Mouse (Mus musculus): ENCODE results near the gene Col3a1. TPM values are rescaled to one million over a fixed set of nuclear protein-coding genes. Genes with fewer than 3 reads are reported as not detected.

Col3a1 gene
- polyA plus RNA-seq, 1 experiment from 2014 or later, result 688 TPM

GRCm38 (mm10) chr1:45315767-45316528 lies 4.6 kb downstream of the Col3a1 start:
- peak overlapping the region; percentile 25 for H3K4me2 ChIP-seq
- H3K4me3 ChIP-seq, result no peak overlapping the region
- peak overlapping the region; percentile 53; the same call in 1 of the 2 replicates for H3K9ac ChIP-seq

GRCm38 (mm10) chr1:45318241-45318640 lies 6.9 kb downstream of the Col3a1 start:
- no peaks in the 10 kb centered on the region for H3K27me3 ChIP-seq (replicated peaks)
- ATAC-seq (ENCODE audit: insufficient number of reproducible peaks, low FRiP score), result no peak
- H3K27ac ChIP-seq (ENCODE audit: poor library complexity, severe bottlenecking), result no peak overlapping the region
- no peak overlapping the region for H3K4me3 ChIP-seq
- no peaks in the 10 kb centered on the region for H3K9me3 ChIP-seq (replicated peaks)
- 66% methylated on average over 1 of the region's 1 CpGs for WGBS
- H3K9ac ChIP-seq, result no peak overlapping the region
- peaks cover 6% of the 10 kb centered on the region; the same call in 1 of the 2 replicates for H3K36me3 ChIP-seq
- H3K4me2 ChIP-seq, result no peak overlapping the region
- 0 out of 2 replicates have a peak, but pooled peaks cover 5% of the 10 kb centered on the region for H3K4me1 ChIP-seq (replicated peaks)

More at GRCm38 (mm10) chr1:45315767-45316528, 4.6 kb downstream of the Col3a1 start:
- Histone ChIP-seq H3K36me3 (peaks cover 3% of the 10 kb centered on the region; the same call in 1 of the 2 replicates), H3K27me3 (replicated peaks) (no peaks in the 10 kb centered on the region), H3K27ac (ENCODE audit: poor library complexity, severe bottlenecking) (peak overlapping the region; percentile 82), H3K9me3 (replicated peaks) (no peaks in the 10 kb centered on the region), H3K4me1 (replicated peaks) (0 out of 2 replicates have a peak, but pooled peaks cover 5% of the 10 kb centered on the region)
- ATAC-seq (ENCODE audit: insufficient number of reproducible peaks, low FRiP score), result no peak
- WGBS, result 15% methylated on average over 7 of the region's 7 CpGs

DNA sequence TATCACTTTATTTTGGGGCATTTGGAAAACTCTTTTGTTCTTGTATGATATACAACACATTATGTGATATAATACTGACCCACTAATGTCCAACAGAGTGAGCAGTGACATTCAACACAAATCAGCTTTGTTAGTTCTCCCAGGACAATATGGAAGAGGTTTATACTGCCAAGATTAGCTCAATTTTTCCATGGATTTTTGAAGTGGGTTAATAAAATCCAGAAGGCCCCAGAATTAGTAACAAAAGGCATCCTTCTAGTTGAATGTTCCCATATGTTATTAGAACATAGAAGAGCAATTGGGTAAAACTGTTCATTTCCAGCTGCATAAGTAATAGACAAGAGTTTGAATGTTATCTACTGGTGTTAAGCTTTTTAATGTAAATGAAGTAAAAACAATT lies 9.5 kb downstream of the Col3a1 start:
- Histone ChIP-seq H3K9ac (no peak overlapping the region), H3K4me1 (replicated peaks) (no peaks in the 10 kb centered on the region), H3K4me2 (no peak overlapping the region), H3K4me3 (no peak overlapping the region), H3K27ac (ENCODE audit: poor library complexity, severe bottlenecking) (no peak overlapping the region), H3K9me3 (replicated peaks) (no peaks in the 10 kb centered on the region), H3K27me3 (replicated peaks) (no peaks in the 10 kb centered on the region), H3K36me3 (peaks cover 6% of the 10 kb centered on the region; the same call in 1 of the 2 replicates)
- ATAC-seq (ENCODE audit: insufficient number of reproducible peaks, low FRiP score), result no peak

GRCm38 (mm10) chr1:45329149-45329548 lies 17.8 kb downstream of the Col3a1 start:
- Histone ChIP-seq H3K4me3 (no peak overlapping the region), H3K4me2 (no peak overlapping the region), H3K36me3 (peaks cover 18% of the 10 kb centered on the region), H3K27ac (ENCODE audit: poor library complexity, severe bottlenecking) (no peak overlapping the region), H3K4me1 (replicated peaks) (no peaks in the 10 kb centered on the region), H3K9me3 (replicated peaks) (no peaks in the 10 kb centered on the region), H3K27me3 (replicated peaks) (no peaks in the 10 kb centered on the region), H3K9ac (no peak overlapping the region)
- WGBS, result 94% methylated on average over 1 of the region's 1 CpGs
- ATAC-seq (ENCODE audit: insufficient number of reproducible peaks, low FRiP score), result no peak

DNA sequence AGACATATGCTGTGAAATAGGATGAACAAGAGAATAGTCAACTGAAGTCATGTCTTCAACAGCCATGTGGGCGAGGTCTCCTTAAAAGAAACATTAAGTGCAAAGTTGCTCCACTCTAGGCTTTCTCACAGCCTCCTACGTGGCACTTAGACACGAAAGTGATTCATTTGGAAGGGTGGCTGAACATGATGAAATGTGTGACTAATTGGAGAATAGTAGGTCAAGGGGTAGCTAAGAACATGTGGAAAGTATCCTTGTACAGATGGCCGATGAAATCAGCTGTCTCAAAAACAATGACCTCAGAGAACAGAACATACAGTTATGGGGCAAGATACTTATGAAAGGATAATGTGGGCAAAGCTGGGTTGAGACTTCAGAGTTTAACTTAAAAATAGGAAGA lies 44.6 kb downstream of the Col3a1 start:
- H3K9me3 ChIP-seq (replicated peaks), result no peaks in the 10 kb centered on the region
- no peak overlapping the region for H3K4me2 ChIP-seq
- H3K27me3 ChIP-seq (replicated peaks), result no peaks in the 10 kb centered on the region
- no peak overlapping the region for H3K4me3 ChIP-seq
- no peak overlapping the region for H3K9ac ChIP-seq
- no peak overlapping the region for H3K27ac ChIP-seq (ENCODE audit: poor library complexity, severe bottlenecking)
- H3K36me3 ChIP-seq, result no peaks in the 10 kb centered on the region
- no peak for ATAC-seq (ENCODE audit: insufficient number of reproducible peaks, low FRiP score)
- no peaks in the 10 kb centered on the region for H3K4me1 ChIP-seq (replicated peaks)
- 62% methylated on average over 4 of the region's 4 CpGs for WGBS

DNA sequence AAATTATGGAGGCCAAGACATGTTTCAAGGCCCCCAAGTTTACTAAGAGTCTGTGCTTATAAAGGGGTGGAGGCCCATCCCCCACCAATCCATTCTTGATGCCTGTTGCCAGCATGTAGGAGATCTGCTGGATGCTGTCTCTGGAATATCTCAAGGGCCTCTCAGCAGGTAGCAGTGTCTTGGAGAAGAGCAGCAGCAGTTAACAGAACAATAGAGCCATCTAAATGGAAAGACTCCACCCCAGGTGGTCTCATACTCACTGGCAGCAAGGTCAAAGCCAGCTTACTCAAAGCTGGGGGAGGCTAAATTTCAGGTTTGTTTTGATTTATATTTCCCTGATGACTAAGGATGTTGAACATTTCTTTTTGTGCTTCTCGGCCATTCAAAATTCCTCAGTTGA lies 46.7 kb downstream of the Col3a1 start:
- 78% methylated on average over 1 of the region's 1 CpGs for WGBS
- Histone ChIP-seq H3K4me2 (no peak overlapping the region), H3K9me3 (replicated peaks) (no peaks in the 10 kb centered on the region), H3K4me3 (no peak overlapping the region), H3K27me3 (replicated peaks) (no peaks in the 10 kb centered on the region), H3K9ac (no peak overlapping the region), H3K4me1 (replicated peaks) (no peaks in the 10 kb centered on the region), H3K36me3 (no peaks in the 10 kb centered on the region), H3K27ac (ENCODE audit: poor library complexity, severe bottlenecking) (no peak overlapping the region)
- no peak for ATAC-seq (ENCODE audit: insufficient number of reproducible peaks, low FRiP score)

DNA sequence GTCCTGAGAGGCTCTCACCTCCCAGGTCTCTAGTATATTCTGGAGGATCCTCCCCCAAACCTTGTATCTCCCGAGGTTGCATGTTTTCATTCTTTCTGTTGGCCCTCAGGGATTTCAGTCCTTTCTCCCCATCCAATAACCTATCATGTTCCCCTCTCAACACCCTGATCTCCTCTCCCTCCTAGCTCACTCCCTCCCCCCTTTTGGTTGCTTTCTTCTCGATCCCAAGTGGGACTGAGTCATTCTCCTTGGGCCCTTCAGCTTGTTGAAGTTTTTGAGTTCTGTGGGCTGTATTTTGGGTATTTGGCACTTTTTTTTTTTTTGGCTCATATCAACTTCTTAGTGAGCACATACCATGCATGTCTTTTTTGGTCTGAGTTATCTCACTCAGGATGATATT lies 47.8 kb downstream of the Col3a1 start:
- Histone ChIP-seq H3K27ac (ENCODE audit: poor library complexity, severe bottlenecking) (no peak overlapping the region), H3K36me3 (no peaks in the 10 kb centered on the region), H3K27me3 (replicated peaks) (no peaks in the 10 kb centered on the region), H3K9ac (no peak overlapping the region), H3K4me1 (replicated peaks) (no peaks in the 10 kb centered on the region), H3K4me3 (no peak overlapping the region), H3K9me3 (replicated peaks) (no peaks in the 10 kb centered on the region), H3K4me2 (no peak overlapping the region)
- ATAC-seq (ENCODE audit: insufficient number of reproducible peaks, low FRiP score), result no peak
- WGBS, result 44% methylated on average over 2 of the region's 2 CpGs

- Histone ChIP-seq H3K9ac (no peak overlapping the region), H3K4me3 (no peak overlapping the region), H3K9me3 (replicated peaks) (no peaks in the 10 kb centered on the region), H3K27me3 (replicated peaks) (no peaks in the 10 kb centered on the region), H3K4me1 (replicated peaks) (no peaks in the 10 kb centered on the region), H3K36me3 (no peaks in the 10 kb centered on the region), H3K27ac (ENCODE audit: poor library complexity, severe bottlenecking) (no peak overlapping the region), H3K4me2 (no peak overlapping the region)
- WGBS, result 82% methylated on average over 2 of the region's 2 CpGs
- ATAC-seq (ENCODE audit: insufficient number of reproducible peaks, low FRiP score), result no peak
These were observed 48.3 kb downstream of the Col3a1 start for GRCm38 (mm10) chr1:45359673-45360072.

DNA sequence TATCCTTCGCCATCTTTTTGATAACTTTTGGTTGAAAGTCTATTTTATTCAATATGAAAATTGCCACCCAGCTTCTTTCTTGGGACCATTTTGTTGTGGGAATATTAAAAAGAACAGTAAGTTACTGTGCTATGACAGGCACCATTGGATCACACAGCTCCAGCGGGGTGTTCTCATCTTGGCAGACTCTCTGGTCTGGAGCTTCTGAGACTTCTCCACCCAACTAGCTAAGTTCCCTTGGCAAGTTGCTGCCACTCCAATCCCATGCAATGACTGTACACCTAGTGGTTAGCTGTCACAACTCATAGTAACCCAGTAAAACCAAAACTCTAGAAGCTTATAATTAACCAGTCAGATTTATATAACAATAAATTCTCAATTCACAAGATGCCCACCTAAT lies 51.9 kb downstream of the Col3a1 start:
- no peak for ATAC-seq (ENCODE audit: insufficient number of reproducible peaks, low FRiP score)
- Histone ChIP-seq H3K36me3 (peaks cover 22% of the 10 kb centered on the region), H3K9me3 (replicated peaks) (no peaks in the 10 kb centered on the region), H3K4me3 (no peak overlapping the region), H3K9ac (no peak overlapping the region), H3K27ac (ENCODE audit: poor library complexity, severe bottlenecking) (no peak overlapping the region), H3K27me3 (replicated peaks) (no peaks in the 10 kb centered on the region), H3K4me1 (replicated peaks) (no peaks in the 10 kb centered on the region), H3K4me2 (no peak overlapping the region)
- 84% methylated on average over 2 of the region's 2 CpGs for WGBS

- no peaks in the 10 kb centered on the region for H3K4me1 ChIP-seq (replicated peaks)
- 45% methylated on average over 1 of the region's 1 CpGs for WGBS
- H3K4me3 ChIP-seq, result no peak overlapping the region
- no peak overlapping the region for H3K4me2 ChIP-seq
- no peak for ATAC-seq (ENCODE audit: insufficient number of reproducible peaks, low FRiP score)
- H3K27ac ChIP-seq (ENCODE audit: poor library complexity, severe bottlenecking), result no peak overlapping the region
- peaks cover 24% of the 10 kb centered on the region for H3K36me3 ChIP-seq
- H3K27me3 ChIP-seq (replicated peaks), result no peaks in the 10 kb centered on the region
- H3K9me3 ChIP-seq (replicated peaks), result no peaks in the 10 kb centered on the region
- H3K9ac ChIP-seq, result no peak overlapping the region
These were observed 54.1 kb downstream of the Col3a1 start for GRCm38 (mm10) chr1:45365427-45365826.

DNA sequence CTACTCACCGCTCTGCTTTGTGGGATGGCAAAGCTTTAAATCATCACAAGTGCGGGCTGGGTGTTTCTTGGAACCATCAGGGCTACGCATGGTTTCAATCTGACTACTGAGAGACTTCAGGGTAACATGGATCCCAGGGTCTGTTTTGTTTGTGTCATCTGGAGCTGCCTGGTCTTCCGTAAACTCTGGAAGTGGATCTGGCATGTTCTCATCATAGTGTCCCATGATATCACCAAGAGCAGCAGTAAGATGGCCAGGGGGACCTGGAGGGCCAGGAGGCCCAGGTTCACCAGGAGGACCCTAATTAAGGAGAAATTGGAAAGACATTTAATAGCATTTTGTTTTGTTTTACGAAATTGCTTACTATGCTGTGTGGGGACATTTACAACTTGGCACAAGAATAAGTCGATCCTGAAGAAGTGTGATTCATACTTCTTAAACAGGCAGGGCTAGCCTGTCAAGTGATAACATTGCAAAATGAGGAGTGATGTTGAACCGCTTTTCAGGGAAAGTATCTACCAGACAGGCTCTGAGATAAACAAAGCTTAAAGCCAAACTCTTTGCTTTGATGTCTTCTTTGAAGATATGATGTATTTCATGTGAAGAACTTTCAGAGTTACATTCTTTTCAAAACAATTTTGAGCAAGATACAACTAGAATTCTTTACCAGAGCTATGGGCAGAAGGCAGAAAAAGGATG lies 68.8 kb downstream of the Col3a1 start:
- no peak overlapping the region for H3K4me2 ChIP-seq
- H3K9ac ChIP-seq, result no peak overlapping the region
- H3K9me3 ChIP-seq (replicated peaks), result no peaks in the 10 kb centered on the region
- peaks cover 19% of the 10 kb centered on the region for H3K36me3 ChIP-seq
- no peaks in the 10 kb centered on the region for H3K4me1 ChIP-seq (replicated peaks)
- ATAC-seq (ENCODE audit: insufficient number of reproducible peaks, low FRiP score), result no peak
- H3K27me3 ChIP-seq (replicated peaks), result no peaks in the 10 kb centered on the region
- no peak overlapping the region for H3K4me3 ChIP-seq
- peak overlapping the region; percentile 38; the same call in 1 of the 2 replicates for H3K27ac ChIP-seq (ENCODE audit: poor library complexity, severe bottlenecking)
- 58% methylated on average over 7 of the region's 7 CpGs for WGBS

Data from heart, embryonic 12.5 days (tissue).